Mouse (Mus musculus) adrenal gland, adult 18-20 months (tissue): ENCODE results near the gene Shroom3. TPM values are rescaled to one million over a fixed set of nuclear protein-coding genes. Genes with fewer than 3 reads are reported as not detected.

Source experiments
- DNase-seq, 2 experiments: peaks; one replicate each; pipeline ENCODE4 v3.0.0; 2021 to 2022; ENCODE audit warnings: low spot score in 2 of 2
- total RNA-seq, 2 experiments: library from RNA; stranded (reverse); gene quantifications; 1 replicate in 1 of 2; 2 replicates in 1 of 2; pipeline ENCODE4 v1.2.3; 2021

The Shroom3 gene
- total RNA-seq, 2 experiments from 2014 or later: 5.1 to 6.0 TPM

GRCm38 (mm10) chr5:92796089-92796990, 113.1 kb downstream of the Shroom3 start:
- no peak for DNase-seq

DNA sequence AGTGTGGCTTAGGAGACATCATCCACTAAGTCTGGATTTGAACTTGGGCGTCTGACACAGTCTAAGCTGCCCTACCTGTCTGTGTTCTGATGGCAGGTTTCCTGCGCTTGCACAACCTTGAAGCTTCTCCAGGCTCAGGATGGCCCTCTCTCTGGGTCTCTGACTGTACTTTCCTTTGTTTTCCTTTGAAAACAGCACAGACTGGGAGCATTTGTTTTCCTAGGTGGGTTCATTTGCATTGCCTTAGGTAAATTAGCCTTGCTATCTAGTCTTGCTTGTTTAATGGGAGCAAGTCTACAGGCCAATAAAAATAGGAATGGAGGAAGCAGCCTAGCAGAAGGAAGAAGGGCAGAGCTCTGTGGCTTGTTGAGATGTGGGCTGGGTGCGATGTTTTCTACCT, 114.7 kb downstream of the Shroom3 start:
- DNase-seq: no peak

- no peak for DNase-seq
Measured at GRCm38 (mm10) chr5:92804379-92804778, 121.1 kb downstream of the Shroom3 start.

- DNase-seq: peak in 1 of 2 experiments; percentile 22
Measured at GRCm38 (mm10) chr5:92808503-92809415, 125.5 kb downstream of the Shroom3 start.

- no peak for DNase-seq
Measured at GRCm38 (mm10) chr5:92809416-92809750, 126.1 kb downstream of the Shroom3 start.

DNA sequence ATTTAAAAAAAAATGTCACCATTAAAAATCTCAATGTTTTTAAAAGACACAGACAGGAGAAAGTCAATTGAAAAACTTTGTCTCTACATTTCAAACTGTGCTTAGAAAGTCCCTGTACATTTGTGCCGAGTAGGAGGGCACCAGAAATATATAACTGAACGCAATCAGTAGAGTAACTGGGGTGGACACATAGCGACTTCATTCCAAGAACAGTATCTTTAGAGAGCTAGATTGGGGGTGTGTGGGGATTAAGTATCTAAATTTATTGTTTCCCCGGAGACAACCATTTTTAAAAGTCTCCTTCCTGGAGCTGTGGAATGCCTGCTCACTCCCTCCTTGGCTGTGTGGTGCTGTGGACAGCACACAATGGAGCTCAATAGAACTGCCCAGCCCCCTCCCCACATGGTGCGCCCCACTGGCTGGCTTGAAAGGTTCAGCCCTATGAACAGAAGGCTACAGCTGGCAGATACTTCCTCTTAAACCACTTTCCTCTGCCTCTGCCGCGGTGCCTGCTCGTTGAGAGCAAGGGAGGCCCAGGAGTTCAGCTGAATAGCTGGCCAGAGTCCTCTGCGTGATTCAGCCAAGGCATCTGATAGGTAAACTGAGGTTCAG, 127.8 kb downstream of the Shroom3 start:
- DNase-seq: no peak

- DNase-seq: no peak
Measured at GRCm38 (mm10) chr5:92811761-92812160, 128.5 kb downstream of the Shroom3 start.

DNA sequence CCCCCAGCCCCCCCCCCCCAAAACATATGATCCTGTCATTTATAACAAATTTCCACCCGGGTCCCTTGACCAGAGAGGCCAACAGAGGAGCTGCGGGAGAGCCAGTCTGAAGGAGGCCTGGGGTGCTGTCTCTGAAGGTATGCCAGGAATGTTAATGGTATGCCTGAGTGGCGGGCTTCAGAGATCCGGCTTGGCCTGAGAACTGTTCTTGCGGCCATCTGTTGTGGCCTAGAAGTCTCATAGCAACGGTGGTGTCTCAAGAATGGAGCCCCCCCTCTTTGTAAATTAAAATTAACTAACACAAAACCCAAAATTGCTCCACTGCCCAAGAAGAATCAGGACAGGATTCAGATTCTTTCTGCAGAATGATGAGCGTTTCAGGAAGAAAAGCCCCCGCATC, 129.7 kb downstream of the Shroom3 start:
- no peak for DNase-seq

DNA sequence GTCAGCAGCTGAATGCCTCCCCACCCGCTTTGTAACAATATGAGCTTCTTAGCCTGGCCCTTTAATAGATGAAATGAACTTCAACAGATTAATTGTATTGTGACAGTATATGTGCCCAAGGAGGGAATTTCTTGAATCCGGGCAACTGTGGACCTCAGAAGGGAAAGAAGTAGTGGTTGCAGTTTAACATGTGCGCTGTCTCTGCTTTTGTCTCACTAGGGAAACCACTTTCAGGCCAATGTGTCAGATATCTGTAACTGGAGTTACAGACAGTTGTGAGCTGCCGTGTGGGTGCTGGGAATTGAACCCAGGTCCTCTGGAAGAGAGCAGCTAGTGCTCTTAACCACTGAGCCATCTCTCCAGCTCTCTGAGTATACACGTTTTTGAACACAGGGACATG, 130.3 kb downstream of the Shroom3 start:
- DNase-seq: no peak

DNA sequence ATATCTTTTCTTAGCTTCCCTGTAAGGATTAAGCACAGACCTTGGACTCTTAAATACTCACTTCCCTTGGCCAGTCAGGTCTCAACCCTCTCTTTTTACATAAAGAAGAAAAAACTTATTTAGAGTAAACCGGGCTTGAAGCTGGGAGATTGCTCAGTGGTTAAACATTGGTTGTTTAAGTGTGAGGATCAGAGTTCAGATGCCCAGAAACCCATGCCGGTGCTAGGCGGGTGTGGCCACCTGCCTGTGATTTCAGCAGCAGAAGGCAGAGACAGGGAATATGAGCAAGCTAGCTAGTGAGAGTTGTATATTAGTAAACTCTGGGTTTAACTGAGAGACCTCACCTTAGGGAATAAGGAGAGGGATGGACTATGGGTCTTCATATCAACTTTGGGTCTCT, 131.4 kb downstream of the Shroom3 start:
- no peak for DNase-seq

DNA sequence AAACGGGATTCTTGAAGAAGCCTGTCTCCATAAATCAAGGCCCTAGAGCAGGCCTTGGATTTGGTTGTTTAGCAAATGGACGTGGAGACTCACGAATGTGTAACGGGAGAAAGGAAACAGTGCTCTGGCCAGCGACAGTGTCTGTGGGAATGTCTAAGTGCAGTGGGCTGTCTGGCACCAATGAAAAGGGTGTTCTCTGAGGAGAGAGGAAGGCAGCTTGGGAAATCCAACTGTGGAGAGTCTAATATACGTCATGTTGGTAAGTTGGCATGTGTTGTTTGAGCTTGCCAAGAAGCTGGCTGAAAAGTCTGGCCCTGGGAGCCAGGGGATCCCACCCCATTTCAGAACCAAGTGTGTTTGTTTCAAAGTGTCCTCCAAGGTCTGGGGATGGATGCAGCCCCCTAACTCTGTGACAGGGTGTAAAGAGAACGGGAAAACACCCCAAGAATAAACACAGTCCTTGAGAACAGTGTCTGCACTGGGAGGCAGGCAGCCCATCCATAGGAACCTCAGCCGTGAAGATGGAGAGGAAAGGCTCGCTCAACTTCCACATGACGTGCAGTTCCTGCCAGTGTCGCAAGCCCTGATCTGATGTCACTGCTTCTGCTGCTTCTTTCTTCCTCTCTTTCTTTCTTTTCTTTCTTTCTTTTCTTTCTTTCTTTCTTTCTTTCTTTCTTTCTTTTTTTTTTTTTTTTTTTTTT, 134.0 kb downstream of the Shroom3 start:
- DNase-seq: no peak

DNA sequence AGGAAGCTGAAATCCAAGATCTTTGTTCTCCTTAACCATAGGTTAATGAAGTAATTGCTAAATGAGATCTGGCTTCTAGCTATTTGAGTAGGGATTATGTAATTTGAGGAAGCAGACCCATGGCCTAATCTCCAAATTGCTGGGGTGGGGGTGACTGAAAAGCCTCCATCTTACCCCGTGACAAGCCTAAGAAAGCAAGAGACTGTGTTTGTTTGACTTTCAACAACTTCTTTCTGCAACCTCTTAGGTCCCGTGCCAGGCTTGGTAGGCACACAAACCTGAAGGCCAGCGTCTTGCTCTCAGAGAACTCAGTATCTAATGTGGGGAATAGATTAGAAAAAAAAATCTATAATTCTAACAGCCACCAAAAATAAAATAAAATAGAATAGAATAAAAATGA, 138.1 kb downstream of the Shroom3 start:
- DNase-seq: no peak

DNA sequence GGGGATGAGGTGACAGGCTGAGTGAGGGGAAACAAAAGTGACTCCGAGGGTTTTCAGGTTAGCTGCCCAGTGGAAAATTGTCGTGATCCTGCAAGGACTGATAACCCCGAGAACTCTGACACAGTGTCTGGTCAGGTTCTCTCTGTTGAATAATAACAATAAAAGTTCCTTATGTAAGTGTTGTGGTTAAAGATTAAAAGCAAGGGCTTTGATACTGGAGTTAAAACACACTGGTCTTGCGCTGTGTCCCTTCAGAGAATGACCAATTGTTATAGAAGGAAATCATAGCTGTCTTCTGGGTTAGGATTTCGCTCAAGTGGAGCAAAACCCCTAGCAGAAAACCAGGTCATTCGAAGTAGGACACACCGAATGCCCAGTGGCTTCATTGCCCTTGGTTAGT, 140.3 kb downstream of the Shroom3 start:
- DNase-seq: no peak

DNA sequence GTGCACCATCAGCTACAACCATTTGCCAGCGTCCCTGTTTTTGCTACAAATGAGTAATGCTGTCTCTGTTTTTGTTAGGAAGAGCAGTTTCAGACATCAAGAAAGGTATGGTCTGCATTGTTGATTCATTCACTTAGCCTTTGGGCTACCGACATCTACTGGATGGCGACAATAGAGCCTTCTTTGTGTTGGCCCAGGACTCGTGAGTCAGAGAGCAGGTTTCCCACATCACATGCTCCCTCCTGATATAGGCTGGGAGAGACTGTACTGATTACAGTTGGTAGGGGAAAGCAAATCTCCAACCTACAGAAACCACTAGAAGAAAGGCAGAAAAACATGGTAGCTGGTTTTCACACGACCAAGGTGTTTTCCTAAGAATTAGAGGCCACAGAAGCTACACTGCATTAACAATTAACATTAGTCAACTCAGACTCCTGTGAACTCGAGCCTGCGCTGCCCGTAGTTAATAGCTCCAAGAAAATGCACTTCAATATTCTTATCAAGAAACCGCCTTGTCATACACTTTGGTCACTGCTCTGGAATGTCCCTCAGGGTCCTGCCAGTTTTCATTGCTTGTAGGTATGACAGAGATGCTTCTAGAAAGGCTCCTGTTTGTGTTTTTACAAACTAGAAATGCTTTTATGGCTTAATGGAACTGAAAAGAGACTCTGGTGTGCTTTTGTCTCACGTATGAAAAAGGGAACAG, 141.2 kb downstream of the Shroom3 start:
- DNase-seq: no peak

GRCm38 (mm10) chr5:92830391-92830790, 147.2 kb downstream of the Shroom3 start:
- no peak for DNase-seq

DNA sequence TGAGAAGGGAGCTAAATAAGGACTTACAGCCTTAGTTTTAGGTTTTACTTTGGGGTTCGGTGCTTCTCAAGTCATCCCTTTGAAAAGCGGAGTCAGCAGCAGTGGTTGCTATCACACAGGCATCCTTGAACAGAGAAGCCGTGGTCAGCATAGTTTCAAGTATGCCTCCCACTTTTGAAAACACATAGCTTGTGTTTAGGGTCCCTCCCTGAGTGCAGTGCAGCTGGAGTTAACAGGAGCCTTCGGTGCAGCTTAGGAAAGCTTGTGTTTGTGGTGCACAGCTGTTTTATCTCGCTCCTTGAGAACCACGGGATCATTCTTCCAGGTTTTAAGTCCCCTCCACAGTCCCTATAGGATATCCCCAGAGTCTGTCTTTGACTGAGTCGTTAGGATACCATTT, 151.3 kb downstream of the Shroom3 start:
- DNase-seq: no peak

DNA sequence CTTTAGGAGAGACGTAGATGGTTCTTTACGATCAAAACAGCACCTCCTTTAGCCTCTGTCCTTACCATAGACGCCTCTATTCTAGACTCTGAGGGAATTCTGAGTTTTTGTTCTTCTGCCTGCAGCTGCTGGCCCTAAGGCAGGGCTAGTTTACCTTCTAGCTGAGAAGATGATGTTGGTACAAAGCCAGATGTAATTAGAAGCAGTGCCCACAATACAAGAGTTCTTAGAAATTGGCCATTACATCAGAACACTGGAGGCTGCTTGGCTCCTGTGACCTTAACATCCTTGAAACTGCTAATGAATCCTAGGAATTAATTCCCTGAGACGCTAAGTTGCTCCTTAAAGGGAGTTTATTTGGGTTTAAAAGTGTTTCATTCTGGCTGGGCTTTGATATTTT, 154.1 kb downstream of the Shroom3 start:
- DNase-seq: no peak

DNA sequence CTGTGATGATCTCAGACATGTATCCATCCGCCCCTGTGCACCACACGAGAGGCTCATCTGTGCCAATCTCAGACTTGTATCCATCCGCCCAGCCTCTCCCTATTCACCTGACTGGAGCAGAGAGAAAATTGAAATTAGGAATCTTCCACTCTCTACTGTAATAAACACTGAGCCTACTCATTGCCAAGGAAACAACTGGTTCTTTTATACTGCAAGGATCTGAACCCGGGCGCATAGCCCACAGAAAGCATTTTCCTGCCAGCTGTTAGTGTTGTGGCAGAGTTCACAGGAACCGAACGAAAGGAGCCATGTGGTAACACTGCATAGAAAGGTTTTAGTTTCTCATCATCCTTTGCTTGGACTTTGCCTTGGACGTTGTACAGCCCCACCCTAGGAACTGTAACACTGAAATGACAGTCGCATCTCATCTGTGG, 155.1 kb downstream of the Shroom3 start:
- no peak for DNase-seq

DNA sequence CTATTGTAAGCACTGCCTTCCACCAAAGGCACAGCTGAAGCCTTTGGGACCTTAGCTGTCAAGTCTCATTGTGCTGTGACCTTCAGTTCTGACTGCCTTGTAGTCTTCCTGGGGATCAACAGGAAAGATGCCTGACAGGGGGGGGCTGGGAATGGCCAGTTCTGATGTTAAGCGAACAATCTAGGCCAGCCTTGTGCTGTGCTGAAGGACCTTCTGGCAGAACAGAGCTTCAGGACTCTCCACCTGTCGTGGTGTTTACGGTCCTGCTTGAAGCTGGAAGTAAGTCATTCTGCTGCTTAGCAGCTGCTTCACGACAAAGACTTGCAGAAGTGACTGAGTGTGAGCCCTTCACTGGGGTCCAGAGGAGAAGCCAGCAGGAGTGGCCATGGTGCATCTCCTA, 156.1 kb downstream of the Shroom3 start:
- no peak for DNase-seq

DNA sequence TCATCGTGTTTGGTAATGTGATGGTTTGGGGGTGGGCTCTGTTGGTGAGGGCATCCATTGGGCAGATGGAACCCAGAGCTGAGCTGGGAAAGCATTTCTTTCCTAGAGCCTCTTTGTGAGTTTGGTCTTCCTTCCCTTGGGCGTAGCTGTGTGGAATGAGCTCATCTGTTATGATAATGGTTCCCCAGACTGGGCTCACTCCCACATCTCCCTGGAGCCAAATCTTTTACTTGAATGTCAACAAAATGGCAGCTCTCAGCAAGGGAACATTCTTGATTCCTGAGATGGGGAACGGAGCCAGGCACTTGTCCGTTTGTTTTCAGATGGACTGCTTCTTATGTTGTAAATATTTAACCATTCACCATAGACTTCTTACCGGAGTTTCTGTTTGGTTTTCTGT, 158.2 kb downstream of the Shroom3 start:
- DNase-seq: no peak
